Mouse (Mus musculus) left cerebral cortex, adult 11 months (tissue): ENCODE measurements at regions not wholly inside any gene's neighbourhood (a gene's known extent, or its start where the extent isn't known, plus 50 kb on each side); places are given as distances from the start of the nearest gene placed in this dataset.

ENCODE experiments used
- DNase-seq: peaks from one replicate; pipeline ENCODE4 v3.0.0; 2022; ENCODE audit warnings: low spot score

- no peak for DNase-seq
Measured at GRCm38 (mm10) chr7:68851981-68852575, 103.0 kb upstream of the Arrdc4 start.

GRCm38 (mm10) chr7:68844606-68845005 is 95.6 kb upstream of the Arrdc4 start:
- DNase-seq, result no peak

- DNase-seq, result no peak
Measured at GRCm38 (mm10) chr7:68843374-68843773, 94.3 kb upstream of the Arrdc4 start.

GRCm38 (mm10) chr7:68833977-68834791 is 85.1 kb upstream of the Arrdc4 start:
- no peak for DNase-seq

- DNase-seq, result no peak
Measured at GRCm38 (mm10) chr7:68833517-68833916, 84.5 kb upstream of the Arrdc4 start.

GRCm38 (mm10) chr7:68829861-68830260 is 80.8 kb upstream of the Arrdc4 start:
- peak; percentile 63 for DNase-seq

GRCm38 (mm10) chr7:68824399-68824798 is 75.4 kb upstream of the Arrdc4 start:
- no peak for DNase-seq

GRCm38 (mm10) chr7:68823646-68824045 is 74.6 kb upstream of the Arrdc4 start:
- DNase-seq, result no peak

GRCm38 (mm10) chr7:68823189-68823588 is 74.1 kb upstream of the Arrdc4 start:
- DNase-seq, result no peak

- no peak for DNase-seq
Measured at GRCm38 (mm10) chr7:68814823-68815666, 66.0 kb upstream of the Arrdc4 start.

GRCm38 (mm10) chr7:68809782-68810181 is 60.7 kb upstream of the Arrdc4 start:
- DNase-seq, result no peak
